Mouse (Mus musculus) heart, postnatal 14 days (tissue): ENCODE data around the gene Exo5. TPM values are rescaled to one million over a fixed set of nuclear protein-coding genes. Genes with fewer than 3 reads are reported as not detected.

Experiments
- DNase-seq, 2 experiments: peaks; one replicate each; pipeline ENCODE4 v3.0.0; 2021 to 2022
- intact Hi-C: fragments of 180-260 bp; cut with DNase I; formaldehyde crosslinking; loops from one replicate; pipeline ENCODE4 v1.15.1; 2025
- total RNA-seq, 2 experiments: library from RNA; stranded (reverse); gene quantifications; 2 replicates each; pipeline ENCODE4 v1.2.3; 2021

The Exo5 gene
- total RNA-seq, 2 experiments from 2014 or later = 3.6 to 3.9 TPM

DNA sequence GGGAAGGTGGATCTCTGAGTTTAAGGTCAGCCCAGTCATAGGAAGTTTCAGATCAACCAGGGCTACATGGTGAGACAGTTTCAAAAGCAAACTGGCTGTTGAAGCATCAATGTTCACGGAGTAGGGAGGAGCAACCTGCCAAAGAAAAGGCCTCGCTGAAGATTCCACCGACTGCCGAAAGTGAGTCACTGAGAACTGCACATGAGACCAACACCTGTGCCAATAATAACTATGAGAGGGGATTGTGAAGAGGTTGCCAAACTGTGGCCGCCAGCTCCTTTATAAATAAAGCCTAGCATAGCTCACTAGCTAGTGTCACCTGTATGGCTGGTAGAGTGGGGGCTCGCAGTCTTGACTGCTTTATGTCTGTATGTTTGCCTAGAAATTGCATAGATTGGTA is 13.7 kb downstream of the Exo5 start:
- DNase-seq = no peak
- intact Hi-C loops = loop anchor here (10.0 kb wide), 1 partner anchor 326 kb away; the partner anchor contains the start of gene Gm8439

- peak; percentile 46 to 68 for DNase-seq
- intact Hi-C loops = loop anchor here (1.0 to 10.0 kb wide), 3 partner anchors 58 to 325 kb away; partner anchors contain the start of gene Gm8439
Observed at GRCm38 (mm10) chr4:120909558-120910150, 15.2 kb downstream of the Exo5 start.

DNA sequence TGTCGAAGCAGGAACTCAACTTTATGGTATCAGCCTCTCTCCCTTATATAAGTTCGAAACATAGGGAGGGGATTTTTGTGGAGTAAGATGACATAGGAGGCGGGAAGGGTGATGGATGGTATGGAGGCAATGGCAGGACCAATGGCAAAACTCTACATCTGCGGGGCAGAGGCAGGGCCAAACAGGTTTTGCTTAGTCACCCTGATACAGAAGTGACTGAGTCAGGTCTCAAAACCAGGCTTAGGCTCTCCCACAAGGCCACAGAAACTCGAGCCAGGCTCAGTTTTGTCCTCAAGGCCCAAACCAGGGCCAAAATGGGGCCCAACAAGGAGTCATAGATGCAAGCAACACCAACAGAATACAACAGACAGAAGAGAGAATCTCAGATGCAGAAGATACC is 19.2 kb downstream of the Exo5 start:
- DNase-seq = no peak
- intact Hi-C loops = loop anchor here (5.0 kb wide), 1 partner anchor 223 kb away; no protein-coding TSS in a partner anchor

DNA sequence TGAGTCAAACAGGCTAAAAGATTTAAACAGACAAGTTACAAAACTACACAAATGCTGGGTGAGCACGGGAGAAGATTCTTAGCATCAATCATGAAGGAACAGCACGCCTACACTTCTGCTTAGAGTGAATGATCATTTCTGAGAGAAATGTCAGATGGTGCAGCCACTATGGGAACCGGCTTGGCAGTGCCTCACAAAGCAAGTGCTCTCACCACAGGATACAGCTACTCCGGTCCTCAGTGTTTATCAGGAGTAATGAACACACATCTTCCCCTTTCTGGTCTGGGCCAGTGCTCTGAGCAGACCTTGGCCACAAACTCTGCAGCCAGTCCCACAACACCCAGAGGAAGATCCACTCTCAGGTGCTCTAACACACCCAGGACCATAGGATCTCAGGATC is 20.3 kb downstream of the Exo5 start:
- intact Hi-C loops = no loop called here
- no peak for DNase-seq

DNA sequence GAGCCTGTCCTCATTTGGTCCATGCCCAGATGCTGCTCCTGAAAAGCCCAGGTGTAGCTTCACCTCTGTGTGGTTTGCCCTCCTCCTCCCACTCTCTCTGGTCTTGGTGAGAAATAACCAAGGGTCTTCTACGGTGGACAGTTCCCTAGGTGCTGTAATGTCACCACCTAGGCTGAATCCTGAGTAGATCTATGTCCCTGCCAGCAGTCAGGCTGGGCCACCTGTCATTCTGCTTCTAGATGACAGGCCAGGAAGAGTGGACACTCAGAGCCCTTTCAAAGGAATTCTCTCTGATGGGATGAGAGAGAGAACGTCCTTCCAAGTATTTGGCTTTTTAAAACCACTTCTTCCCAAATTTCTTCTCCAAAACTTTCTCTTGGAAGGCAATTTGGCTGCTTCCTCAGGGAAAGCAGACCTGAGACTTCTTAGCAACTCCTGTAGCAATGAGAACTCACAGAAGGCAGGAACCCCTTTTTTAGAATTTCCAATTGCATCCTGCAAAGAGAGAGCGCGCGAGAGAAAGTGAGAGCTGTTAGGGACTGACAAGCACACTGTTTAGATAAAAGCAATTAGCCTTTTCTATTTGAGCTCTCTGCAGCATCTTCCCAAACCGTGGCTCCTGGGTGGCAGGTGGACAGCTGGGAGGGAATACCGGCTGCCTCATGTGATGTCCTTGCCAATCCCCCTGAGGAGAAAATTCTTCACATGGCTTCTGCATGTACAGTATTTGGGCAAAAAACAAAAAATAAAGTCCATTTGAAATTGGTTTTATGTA is 28.8 kb downstream of the Exo5 start:
- DNase-seq = no peak
- intact Hi-C loops = no loop called here

DNA sequence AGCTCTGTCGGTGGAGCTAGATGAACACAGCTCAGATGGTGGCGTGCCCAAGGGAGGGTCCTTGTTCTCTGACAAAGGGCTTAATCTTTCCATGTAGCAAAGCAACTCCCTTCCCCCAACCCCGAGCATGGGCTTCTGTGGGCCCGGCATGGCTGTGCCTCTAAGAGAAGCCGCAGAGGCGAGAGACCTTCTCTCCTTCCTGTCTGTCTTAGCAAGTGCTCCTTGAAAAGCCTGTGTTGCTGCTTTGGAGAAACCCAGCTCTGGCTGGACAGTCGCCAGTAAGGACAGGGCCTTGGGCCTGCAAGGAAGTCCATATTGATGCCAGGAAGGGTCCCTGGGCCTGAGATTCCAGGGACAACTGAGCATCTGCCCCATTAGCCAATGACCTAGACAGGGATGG is 29.6 kb downstream of the Exo5 start:
- DNase-seq = no peak
- intact Hi-C loops = no loop called here

DNA sequence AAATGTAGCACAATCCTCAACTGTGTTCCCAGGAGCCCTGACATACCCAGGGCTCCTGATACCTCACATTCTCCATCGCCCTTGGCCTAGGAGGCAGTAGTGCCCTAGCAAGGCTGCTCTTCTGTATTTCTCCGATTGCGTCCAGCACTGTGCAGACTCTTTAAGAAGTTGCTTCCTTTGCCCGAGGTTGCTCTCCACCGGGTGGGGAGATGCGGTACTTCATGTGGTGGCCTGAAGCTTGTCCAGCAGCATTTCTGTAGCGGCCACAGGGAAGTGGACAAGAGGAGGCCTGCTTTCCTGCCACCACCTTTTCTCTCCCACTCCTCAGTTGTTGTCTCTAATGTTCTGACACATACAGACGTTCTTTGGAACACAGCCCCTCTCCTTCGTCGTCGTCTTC is 30.2 kb downstream of the Exo5 start:
- no peak for DNase-seq
- intact Hi-C loops = no loop called here

DNA sequence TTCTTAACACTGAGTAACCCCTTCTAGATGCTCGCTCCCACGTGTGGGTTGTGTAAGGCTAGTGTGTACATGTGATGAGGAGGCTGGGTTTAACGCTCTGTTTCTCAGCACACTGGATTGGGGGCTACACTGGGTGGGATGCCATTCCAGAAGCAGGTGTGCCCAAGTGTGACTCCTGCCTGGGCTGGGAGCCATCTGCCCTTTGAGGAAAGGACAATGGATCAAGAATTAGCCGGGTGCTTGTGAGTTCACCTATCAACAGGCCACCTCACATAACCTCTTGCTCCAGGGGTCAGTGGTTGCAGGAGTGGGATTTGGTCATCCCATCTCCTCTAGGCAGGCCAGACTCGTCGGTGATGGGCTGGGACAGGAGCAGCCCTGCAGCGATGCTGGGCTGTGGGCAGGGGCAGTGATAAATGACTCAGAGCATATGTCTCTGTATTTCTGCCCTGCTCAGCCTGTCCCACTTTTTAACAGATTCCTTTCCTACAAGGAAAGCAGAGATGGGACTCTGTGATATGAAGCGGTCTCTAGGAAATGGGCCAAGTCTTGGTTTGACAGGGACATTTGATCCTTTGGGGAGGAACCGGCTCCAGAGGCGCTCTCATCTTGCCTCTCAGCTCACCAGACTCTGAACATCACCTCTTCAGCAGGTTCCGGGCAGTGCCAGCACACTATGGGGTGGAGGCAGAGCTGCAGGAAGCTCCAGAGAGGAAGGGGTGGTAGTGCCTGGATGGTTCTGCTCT is 31.0 kb downstream of the Exo5 start:
- intact Hi-C loops = no loop called here
- DNase-seq = no peak

DNA sequence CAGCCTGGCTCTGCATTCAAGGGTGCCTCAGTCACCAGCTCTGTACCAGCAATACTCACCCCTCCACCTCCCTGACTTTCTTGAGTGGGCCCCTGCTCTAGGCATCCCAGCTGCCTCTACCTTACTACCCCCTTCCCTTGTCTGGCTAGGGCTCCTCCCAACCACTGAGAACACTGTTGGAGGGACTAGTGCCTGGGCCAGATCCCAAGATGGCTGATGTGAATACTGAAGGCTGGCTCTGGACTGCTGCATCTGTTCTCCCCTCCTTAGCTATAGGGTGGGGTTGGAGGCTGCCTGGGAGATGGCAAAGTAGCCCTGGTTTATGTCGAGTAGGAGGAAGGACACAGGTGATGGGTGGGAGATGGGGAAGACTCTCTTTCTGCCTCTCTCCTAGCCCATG is 32.3 kb downstream of the Exo5 start:
- no peak for DNase-seq
- intact Hi-C loops = no loop called here

- no peak for DNase-seq
- intact Hi-C loops = no loop called here
Observed at GRCm38 (mm10) chr4:120891960-120892359, 32.9 kb downstream of the Exo5 start.

GRCm38 (mm10) chr4:120890754-120891440 is 33.9 kb downstream of the Exo5 start:
- intact Hi-C loops = no loop called here
- no peak for DNase-seq

GRCm38 (mm10) chr4:120888884-120889283 is 35.9 kb downstream of the Exo5 start:
- no peak for DNase-seq
- intact Hi-C loops = loop anchor here (5.0 to 10.0 kb wide), 4 partner anchors 134 to 502 kb away; no protein-coding TSS in a partner anchor

DNA sequence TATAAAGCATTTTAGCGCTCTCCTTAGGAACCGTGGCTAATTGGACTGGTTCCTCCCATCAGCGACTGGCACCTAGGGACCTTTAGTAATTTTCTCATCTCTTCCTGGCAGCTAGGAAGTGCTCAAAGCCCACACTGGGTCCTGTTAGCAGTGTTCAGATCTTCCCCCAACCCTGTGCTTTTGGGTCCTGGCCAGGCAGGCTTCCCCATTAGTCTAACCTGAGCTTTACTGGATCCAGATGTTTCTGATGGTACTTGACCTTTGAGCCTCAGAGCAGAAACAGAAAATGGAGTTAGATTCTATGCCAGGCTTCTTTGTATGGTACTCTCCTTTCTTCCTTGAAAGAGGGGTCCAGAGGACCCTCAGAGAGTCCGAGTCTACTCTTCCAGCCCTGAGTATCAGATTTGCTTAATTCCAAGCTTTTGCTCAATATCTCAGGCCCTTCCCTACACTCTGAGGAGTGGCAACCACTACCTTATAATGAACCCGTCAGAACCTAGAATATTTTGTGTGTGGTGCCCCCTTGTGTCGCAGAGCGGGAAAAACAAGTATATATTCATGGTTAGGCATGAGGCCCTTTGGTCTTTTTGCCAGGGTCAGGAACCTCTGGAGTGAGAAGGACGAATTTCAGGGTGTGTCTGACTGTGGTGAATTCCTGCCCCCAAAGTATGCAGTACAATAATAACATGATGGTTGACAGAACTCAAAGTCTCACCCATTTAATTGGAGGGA is 37.3 kb downstream of the Exo5 start:
- intact Hi-C loops = loop anchor here (2.0 to 10.0 kb wide), 5 partner anchors 37 to 500 kb away; no protein-coding TSS in a partner anchor
- peak; percentile 31 to 53 for DNase-seq

- intact Hi-C loops = loop anchor here (2.0 to 10.0 kb wide), 5 partner anchors 36 to 500 kb away; no protein-coding TSS in a partner anchor
Observed at GRCm38 (mm10) chr4:120886811-120887210, 38.0 kb downstream of the Exo5 start.

GRCm38 (mm10) chr4:120886131-120886530 is 38.7 kb downstream of the Exo5 start:
- no peak for DNase-seq
- intact Hi-C loops = loop anchor here (2.0 to 10.0 kb wide), 5 partner anchors 35 to 499 kb away; no protein-coding TSS in a partner anchor

More at GRCm38 (mm10) chr4:120886811-120887210, 38.0 kb downstream of the Exo5 start:
- DNase-seq = no peak

GRCm38 (mm10) chr4:120885208-120886120 is 39.4 kb downstream of the Exo5 start:
- intact Hi-C loops = loop anchor here (2.0 to 10.0 kb wide), 5 partner anchors 35 to 498 kb away; no protein-coding TSS in a partner anchor
- DNase-seq = no peak

DNA sequence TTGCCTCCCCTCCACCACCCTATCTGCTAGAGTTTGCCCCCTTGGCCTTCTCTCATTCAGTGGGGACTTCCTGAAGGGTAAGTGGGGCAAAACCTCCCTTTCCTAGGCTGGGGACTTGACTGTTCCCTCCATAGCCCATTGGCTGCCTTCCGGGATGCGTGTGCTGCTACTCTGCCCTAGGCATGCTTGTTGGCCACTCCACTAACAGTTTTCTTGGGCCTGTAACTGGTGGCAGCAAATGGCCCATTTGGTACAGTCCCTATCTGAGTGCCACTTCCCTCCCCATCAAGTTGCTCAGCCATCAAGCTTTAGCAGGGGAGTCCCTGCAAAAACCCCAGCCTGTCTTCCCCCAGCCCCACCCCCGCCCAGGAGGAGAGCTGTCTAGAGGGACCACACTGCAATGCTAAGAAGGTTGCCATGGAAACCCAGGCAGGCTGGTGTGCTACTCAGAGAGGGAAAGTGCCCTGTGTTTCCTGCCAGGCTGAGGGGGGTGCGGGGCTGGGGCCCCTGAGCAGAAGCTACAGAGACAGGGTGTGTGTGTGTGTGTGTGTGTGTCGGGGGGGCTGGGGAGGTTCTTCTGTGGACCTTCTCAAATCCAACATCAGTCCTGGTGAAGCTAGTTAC is 42.7 kb downstream of the Exo5 start:
- DNase-seq = no peak
- intact Hi-C loops = loop anchor here (10.0 kb wide), 2 partner anchors 127 to 287 kb away; no protein-coding TSS in a partner anchor
